Mouse (Mus musculus) gastrocnemius, postnatal 10 days (tissue): ENCODE data around the gene Oprm1. TPM values are rescaled to one million over a fixed set of nuclear protein-coding genes. Genes with fewer than 3 reads are reported as not detected.
"Not testable (repeated sequence)": the region's sequence is repeated elsewhere in the genome, so short reads cannot be mapped to it uniquely, and the experiment has no call there.

Experiments used
- DNase-seq: peaks from one replicate; pipeline ENCODE4 v3.0.0; 2021; ENCODE audit warnings: mixed read lengths
- total RNA-seq, 2 experiments: library from RNA; stranded (reverse); gene quantifications; 2 replicates each; pipeline ENCODE4 v1.2.3; 2021

Oprm1 gene
- total RNA-seq, 2 experiments from 2014 or later, result not detected

DNA sequence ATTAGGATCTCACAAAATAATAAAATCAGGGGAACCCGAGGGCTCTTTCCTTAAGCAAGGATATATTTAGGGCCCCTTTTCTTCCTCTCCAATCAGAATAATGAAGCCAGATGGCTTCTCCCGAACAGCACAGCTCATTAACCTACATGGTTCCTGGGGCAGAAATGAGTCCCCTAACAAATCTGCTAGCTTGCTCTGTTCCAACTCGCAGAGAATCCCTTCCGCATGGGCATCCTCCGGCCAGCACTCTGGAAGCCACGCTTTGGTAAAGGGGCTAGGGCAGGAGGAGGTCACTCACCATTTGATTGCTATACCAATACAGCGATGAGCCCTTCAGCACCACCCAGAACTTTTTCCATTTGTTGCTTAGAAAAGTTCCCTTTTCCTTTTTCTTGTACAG is 220.9 kb downstream of the Oprm1 start:
- DNase-seq, result no peak

DNA sequence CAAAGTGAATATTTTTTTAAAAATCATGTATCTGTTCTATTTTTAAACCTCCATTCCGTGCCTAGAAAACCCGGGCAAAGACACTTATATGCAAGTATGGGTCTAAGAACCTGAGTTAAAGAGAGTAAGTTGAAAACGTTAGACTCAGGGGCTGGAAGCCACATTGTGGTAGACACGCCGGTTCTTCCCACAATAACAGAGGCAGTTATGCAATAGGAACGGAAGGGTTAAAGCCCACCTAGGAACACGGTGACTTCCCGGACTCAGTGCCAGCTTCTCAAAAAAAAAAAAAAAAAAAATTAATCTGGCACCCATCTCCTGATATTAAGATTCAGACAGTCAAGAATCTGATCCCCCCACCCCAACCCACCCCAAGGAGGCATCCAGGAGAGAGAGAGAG is 221.5 kb downstream of the Oprm1 start:
- no peak for DNase-seq

- no peak for DNase-seq
These were observed 221.9 kb downstream of the Oprm1 start for GRCm38 (mm10) chr10:6980236-6980635.

- no peak for DNase-seq
These were observed 224.4 kb downstream of the Oprm1 start for GRCm38 (mm10) chr10:6982751-6983151.

GRCm38 (mm10) chr10:6983431-6983830 is 225.1 kb downstream of the Oprm1 start:
- DNase-seq, result no peak

GRCm38 (mm10) chr10:6986246-6986645 is 227.9 kb downstream of the Oprm1 start:
- DNase-seq, result no peak

DNA sequence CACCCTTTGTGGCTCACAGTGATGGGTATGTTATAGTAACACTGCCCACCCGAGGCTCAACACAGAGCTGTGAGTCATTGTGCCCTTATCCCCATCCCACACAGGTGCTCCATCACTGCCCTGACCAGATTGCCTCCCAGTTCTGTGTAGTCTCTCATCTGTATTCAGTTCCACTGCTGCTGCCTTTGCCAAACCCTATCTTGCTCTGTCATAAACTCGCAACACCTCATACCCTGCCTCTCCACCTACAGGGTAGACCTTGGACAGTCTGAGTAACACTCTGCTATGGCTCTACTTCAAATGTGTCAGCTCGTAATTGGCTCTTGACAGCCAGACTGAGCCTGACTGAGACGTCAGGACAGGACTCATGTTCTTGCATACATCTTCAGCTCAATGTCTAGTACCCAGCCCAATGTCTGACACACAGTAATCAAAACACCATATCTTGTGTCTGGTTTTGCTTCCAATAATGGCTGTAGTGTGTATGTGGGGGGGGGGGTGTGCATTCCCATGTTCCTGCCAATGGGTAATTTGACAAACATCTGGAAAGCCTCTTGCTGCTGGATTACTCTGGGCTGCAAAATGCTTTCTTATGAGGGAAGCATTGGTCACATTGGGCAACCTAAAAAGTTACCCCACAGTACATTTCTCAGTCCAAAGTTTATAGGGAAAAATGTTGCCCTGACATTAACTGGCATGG is 229.2 kb downstream of the Oprm1 start:
- DNase-seq, result no peak

DNA sequence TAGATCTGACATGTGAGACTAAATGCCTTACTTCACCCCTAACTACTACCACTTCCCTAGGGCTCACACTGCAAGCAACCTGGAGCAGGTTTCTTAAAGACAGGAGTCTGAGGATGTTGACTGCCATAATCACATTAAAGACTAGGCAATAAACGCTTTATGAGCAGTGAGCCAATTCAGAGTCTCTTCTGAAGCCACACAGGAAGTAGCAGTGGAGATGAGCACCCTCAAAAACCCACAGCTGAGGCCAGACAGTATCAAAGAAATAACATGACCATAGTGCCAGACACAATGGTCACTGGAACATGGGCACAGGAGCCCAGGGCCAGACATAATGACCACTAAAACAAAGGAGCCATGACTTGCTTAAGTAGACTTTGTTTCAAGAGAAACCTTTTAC is 230.2 kb downstream of the Oprm1 start:
- no peak for DNase-seq

DNA sequence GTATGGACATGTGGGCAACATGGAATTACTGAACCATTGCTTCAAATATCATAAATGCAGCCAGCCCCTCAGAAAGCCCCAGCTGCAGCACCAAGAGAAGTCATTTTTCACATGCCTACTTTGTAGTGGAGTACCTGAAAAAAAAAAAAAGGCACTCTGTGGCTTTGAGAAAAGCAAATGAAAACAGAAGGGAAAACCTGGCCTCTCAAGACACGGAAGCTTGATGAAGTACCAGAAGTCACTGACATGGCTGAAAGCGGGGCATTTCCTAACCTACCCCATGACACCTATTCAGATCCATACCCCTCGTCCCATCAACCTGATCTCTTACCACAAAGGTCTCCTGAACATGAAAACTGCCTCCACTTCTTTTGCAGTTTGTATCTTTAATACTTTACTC is 238.6 kb downstream of the Oprm1 start:
- DNase-seq, result no peak

GRCm38 (mm10) chr10:6998576-6999250 is 240.4 kb downstream of the Oprm1 start:
- no peak for DNase-seq

DNA sequence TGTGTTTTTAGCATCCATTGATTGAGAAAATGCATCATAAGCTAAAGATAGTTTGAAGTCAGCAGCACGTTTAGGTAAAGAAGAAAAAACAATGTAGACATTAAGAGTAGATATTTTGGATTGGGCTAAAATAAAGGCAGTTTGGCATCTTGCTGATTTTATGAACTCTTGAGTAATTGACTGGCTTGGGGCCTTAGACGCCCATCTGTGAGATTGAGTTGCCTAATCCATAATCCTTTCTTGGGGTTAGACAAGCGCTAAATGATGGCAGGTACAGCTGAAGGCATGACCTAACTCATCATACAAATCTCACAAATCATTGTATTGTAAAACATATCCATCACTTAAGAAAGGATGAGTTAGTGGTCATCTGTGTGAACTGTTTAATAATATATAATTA is 241.0 kb downstream of the Oprm1 start:
- DNase-seq, result no peak

- DNase-seq, result not testable (repeated sequence)
These were observed 245.6 kb downstream of the Oprm1 start for GRCm38 (mm10) chr10:7003898-7004297.

- DNase-seq, result no peak
These were observed 246.8 kb downstream of the Oprm1 start for GRCm38 (mm10) chr10:7004980-7005538.

- DNase-seq, result no peak
These were observed 252.2 kb downstream of the Oprm1 start for GRCm38 (mm10) chr10:7010543-7010942.

DNA sequence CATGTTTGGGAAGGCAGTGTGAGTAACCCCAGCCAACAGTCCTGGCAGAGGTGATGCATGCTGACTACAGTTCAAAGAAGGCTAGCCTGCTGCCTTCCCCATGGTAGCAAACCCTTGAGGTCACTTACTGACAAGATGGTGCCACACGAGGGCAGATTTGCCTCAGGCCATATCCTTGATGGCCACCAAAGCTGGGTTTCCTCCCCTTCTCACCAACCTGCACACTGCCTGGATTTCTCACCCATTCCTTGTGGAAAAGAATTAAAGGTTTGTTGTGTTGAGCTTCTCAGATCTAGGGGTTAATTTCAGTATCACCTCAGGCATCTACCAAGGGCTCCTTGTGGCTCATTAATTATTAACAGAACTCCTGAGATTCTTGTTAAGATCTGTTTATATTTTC is 256.9 kb downstream of the Oprm1 start:
- DNase-seq, result no peak

- DNase-seq, result no peak
These were observed 261.6 kb downstream of the Oprm1 start for GRCm38 (mm10) chr10:7019781-7020386.

DNA sequence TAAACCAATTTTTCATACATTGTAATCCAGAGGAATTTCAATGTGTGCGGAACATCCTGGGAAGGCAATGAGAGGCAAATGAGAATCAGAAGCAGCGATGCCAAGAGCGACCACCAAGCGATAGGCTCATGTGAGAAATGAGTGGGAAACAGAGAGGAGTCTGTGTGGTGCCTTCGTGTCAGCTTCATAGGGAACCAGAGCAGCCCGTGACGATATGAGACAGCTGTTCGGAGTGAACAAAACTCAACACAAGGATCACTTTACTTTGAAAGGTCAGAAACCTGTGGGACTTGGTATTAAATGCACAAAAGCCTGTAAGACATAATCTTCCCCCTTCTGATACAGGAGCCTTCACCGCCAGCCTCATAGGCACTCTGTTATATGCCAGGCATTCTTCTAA is 262.2 kb downstream of the Oprm1 start:
- no peak for DNase-seq

GRCm38 (mm10) chr10:7025028-7025427 is 266.7 kb downstream of the Oprm1 start:
- DNase-seq, result no peak

DNA sequence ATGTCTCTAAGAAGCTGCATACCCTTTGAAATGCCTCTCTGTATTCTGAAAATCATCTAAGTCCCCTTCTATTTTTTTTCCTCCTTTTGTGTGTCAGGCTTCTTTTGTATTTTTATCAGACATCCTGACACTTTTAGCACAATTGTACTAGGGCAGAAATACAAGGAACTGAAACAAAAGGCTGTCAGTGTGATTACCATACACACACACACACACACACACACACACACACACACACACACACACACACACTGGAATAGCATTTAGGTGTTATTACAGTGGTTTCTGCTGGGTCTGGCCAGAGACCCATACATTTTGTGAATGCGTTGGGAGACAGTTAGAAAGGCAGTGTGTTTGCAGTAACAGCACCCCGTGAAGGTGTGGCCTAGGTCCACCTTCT is 275.2 kb downstream of the Oprm1 start:
- DNase-seq, result no peak

GRCm38 (mm10) chr10:7035547-7035946 is 277.2 kb downstream of the Oprm1 start:
- no peak for DNase-seq

- DNase-seq, result no peak
These were observed 278.9 kb downstream of the Oprm1 start for GRCm38 (mm10) chr10:7037194-7037593.

- DNase-seq, result no peak
These were observed 282.7 kb downstream of the Oprm1 start for GRCm38 (mm10) chr10:7041032-7041431.

DNA sequence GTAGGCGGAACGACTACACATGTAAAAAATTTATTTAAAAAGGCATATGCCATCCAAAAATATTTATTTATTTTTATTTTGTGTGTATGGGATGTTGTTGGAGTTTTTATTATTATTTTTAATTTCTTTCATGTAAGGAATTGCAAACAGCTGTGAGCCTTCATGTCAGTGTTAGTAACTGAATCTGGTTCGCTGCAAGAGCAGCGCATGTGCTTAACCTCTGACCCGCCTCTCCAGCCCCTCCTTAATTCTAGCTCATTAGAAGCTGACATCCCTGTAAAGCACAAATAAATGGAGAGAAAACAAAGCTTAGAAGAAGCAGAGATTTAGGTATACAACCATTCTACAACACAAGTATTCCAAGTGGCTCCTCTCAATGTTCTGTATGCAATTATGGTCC is 285.6 kb downstream of the Oprm1 start:
- no peak for DNase-seq
